Mouse (Mus musculus): ENCODE results near the gene BC048679.

DNA sequence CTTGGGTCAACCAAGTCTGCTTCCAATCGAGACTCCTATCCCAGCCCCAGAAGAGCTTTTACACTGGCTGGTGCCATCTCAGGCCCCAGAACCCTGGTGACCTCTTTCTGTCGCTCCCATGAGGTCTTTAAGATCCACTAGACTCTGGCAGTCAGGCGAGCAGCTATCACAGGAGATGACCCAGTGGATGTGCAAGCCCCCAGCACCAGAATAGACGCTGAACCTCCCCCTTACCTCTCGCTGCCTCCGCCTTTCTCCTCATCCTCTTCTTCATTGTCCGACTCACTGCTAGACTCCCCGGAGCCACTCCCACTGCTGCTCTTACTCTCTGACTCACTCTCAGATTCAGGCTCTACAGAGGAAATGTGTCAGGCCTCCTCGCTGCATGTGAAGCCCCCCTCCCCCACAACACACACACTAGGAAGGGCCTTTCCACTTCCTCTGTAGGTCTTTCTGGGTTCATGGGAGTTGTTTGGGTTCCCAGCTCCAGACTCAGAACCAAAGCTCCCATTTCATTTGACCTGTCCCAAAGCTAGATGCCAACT lies 33.1 kb downstream of the BC048679 start:
- no peak for TF ChIP-seq CTCF (IDR thresholded peaks at IDR 0.05; ENCODE audit: low read depth, low read length)
- TF ChIP-seq POLR2A (IDR thresholded peaks at IDR 0.05; ENCODE audit: borderline replicate concordance, low read depth, low read length) = no peak
